Mouse (Mus musculus): Measurements from ENCODE around the gene Lipa.

Lipa gene

GRCm38 (mm10) chr19:34505161-34505721 lies 22.0 kb downstream of the Lipa start:
- no peaks in the 10 kb centered on the region for H3K9me3 ChIP-seq (ENCODE audit: low read length)
- TF ChIP-seq CTCF (conservative IDR thresholded peaks at IDR 0.05; ENCODE audit: low read length) (no peak), POU5F1 (IDR thresholded peaks at IDR 0.05; ENCODE audit: borderline replicate concordance, low read length) (no peak), NANOG (IDR thresholded peaks at IDR 0.05; ENCODE audit: borderline replicate concordance, low read length) (no peak)
- no peaks in the 10 kb centered on the region for H3K4me1 ChIP-seq (replicated peaks; ENCODE audit: low read depth, low read length)
- no peaks in the 10 kb centered on the region for H3K36me3 ChIP-seq (ENCODE audit: insufficient read depth, low read length)
- no peaks in the 10 kb centered on the region for H3K27me3 ChIP-seq (ENCODE audit: insufficient read depth, low read length)
- no peak overlapping the region for H3K4me3 ChIP-seq (replicated peaks; ENCODE audit: low read length)

GRCm38 (mm10) chr19:34500763-34501162 lies 26.5 kb downstream of the Lipa start:
- Histone ChIP-seq H3K4me1 (replicated peaks; ENCODE audit: low read depth, low read length) (peaks cover 4% of the 10 kb centered on the region; the same call in 1 of the 2 replicates), H3K36me3 (ENCODE audit: insufficient read depth, low read length) (no peaks in the 10 kb centered on the region), H3K9me3 (ENCODE audit: low read length) (no peaks in the 10 kb centered on the region), H3K4me3 (replicated peaks; ENCODE audit: low read length) (no peak overlapping the region), H3K27me3 (ENCODE audit: insufficient read depth, low read length) (no peaks in the 10 kb centered on the region)
- TF ChIP-seq CTCF (conservative IDR thresholded peaks at IDR 0.05; ENCODE audit: low read length), result peak; percentile 76
- no peak for TF ChIP-seq NANOG (IDR thresholded peaks at IDR 0.05; ENCODE audit: borderline replicate concordance, low read length)

GRCm38 (mm10) chr19:34496353-34496752 lies 30.9 kb downstream of the Lipa start:
- Histone ChIP-seq H3K36me3 (ENCODE audit: insufficient read depth, low read length) (no peaks in the 10 kb centered on the region), H3K9me3 (ENCODE audit: low read length) (no peaks in the 10 kb centered on the region)

GRCm38 (mm10) chr19:34493859-34494258 lies 33.4 kb downstream of the Lipa start:
- Histone ChIP-seq H3K4me1 (replicated peaks; ENCODE audit: low read depth, low read length) (peaks cover 4% of the 10 kb centered on the region; the same call in 1 of the 2 replicates), H3K36me3 (ENCODE audit: insufficient read depth, low read length) (no peaks in the 10 kb centered on the region), H3K27me3 (ENCODE audit: insufficient read depth, low read length) (no peaks in the 10 kb centered on the region), H3K9me3 (ENCODE audit: low read length) (no peaks in the 10 kb centered on the region), H3K4me3 (replicated peaks; ENCODE audit: low read length) (no peak overlapping the region)
- TF ChIP-seq POU5F1 (IDR thresholded peaks at IDR 0.05; ENCODE audit: borderline replicate concordance, low read length) (no peak), CTCF (conservative IDR thresholded peaks at IDR 0.05; ENCODE audit: low read length) (no peak), NANOG (IDR thresholded peaks at IDR 0.05; ENCODE audit: borderline replicate concordance, low read length) (no peak)

More at GRCm38 (mm10) chr19:34496353-34496752, 30.9 kb downstream of the Lipa start:
- no peaks in the 10 kb centered on the region for H3K27me3 ChIP-seq (ENCODE audit: insufficient read depth, low read length)
- H3K4me3 ChIP-seq (replicated peaks; ENCODE audit: low read length), result no peak overlapping the region
- H3K4me1 ChIP-seq (replicated peaks; ENCODE audit: low read depth, low read length), result peaks cover 4% of the 10 kb centered on the region; the same call in 1 of the 2 replicates
- TF ChIP-seq POU5F1 (IDR thresholded peaks at IDR 0.05; ENCODE audit: borderline replicate concordance, low read length), result no peak
- no peak for TF ChIP-seq NANOG (IDR thresholded peaks at IDR 0.05; ENCODE audit: borderline replicate concordance, low read length)
- no peak for TF ChIP-seq CTCF (conservative IDR thresholded peaks at IDR 0.05; ENCODE audit: low read length)

GRCm38 (mm10) chr19:34483547-34483946 lies 43.7 kb downstream of the Lipa start:
- peak; percentile 50 for TF ChIP-seq CTCF (conservative IDR thresholded peaks at IDR 0.05; ENCODE audit: low read length)
- no peak for TF ChIP-seq NANOG (IDR thresholded peaks at IDR 0.05; ENCODE audit: borderline replicate concordance, low read length)
- TF ChIP-seq POU5F1 (IDR thresholded peaks at IDR 0.05; ENCODE audit: borderline replicate concordance, low read length), result no peak
- Histone ChIP-seq H3K9me3 (ENCODE audit: low read length) (no peaks in the 10 kb centered on the region), H3K27me3 (ENCODE audit: insufficient read depth, low read length) (peaks cover 5% of the 10 kb centered on the region; the same call in 1 of the 2 replicates), H3K4me3 (replicated peaks; ENCODE audit: low read length) (no peak overlapping the region), H3K4me1 (replicated peaks; ENCODE audit: low read depth, low read length) (no peaks in the 10 kb centered on the region), H3K36me3 (ENCODE audit: insufficient read depth, low read length) (no peaks in the 10 kb centered on the region)

- peaks cover 22% of the 10 kb centered on the region for H3K4me1 ChIP-seq (replicated peaks; ENCODE audit: low read depth, low read length)
- H3K27me3 ChIP-seq (ENCODE audit: insufficient read depth, low read length), result peaks cover 56% of the 10 kb centered on the region
- H3K36me3 ChIP-seq (ENCODE audit: insufficient read depth, low read length), result no peaks in the 10 kb centered on the region
- no peak for TF ChIP-seq POU5F1 (IDR thresholded peaks at IDR 0.05; ENCODE audit: borderline replicate concordance, low read length)
- TF ChIP-seq NANOG (IDR thresholded peaks at IDR 0.05; ENCODE audit: borderline replicate concordance, low read length), result no peak
- no peak for TF ChIP-seq CTCF (conservative IDR thresholded peaks at IDR 0.05; ENCODE audit: low read length)
- H3K9me3 ChIP-seq (ENCODE audit: low read length), result no peaks in the 10 kb centered on the region
- H3K4me3 ChIP-seq (replicated peaks; ENCODE audit: low read length), result peak within 1 kb of the TSS; percentile 76
Measured at GRCm38 (mm10) chr19:34474991-34475971, 52.0 kb downstream of the Lipa start, which contains the start of gene Ch25h. Gene Ch25h, minus strand, starts transcription at chr19:34475164.

GRCm38 (mm10) chr19:34474228-34474990 lies 52.9 kb downstream of the Lipa start:
- TF ChIP-seq NANOG (IDR thresholded peaks at IDR 0.05; ENCODE audit: borderline replicate concordance, low read length) (no peak), CTCF (conservative IDR thresholded peaks at IDR 0.05; ENCODE audit: low read length) (no peak), POU5F1 (IDR thresholded peaks at IDR 0.05; ENCODE audit: borderline replicate concordance, low read length) (no peak)
- Histone ChIP-seq H3K36me3 (ENCODE audit: insufficient read depth, low read length) (no peaks in the 10 kb centered on the region), H3K4me3 (replicated peaks; ENCODE audit: low read length) (peak overlapping the region; percentile 76), H3K4me1 (replicated peaks; ENCODE audit: low read depth, low read length) (peaks cover 22% of the 10 kb centered on the region), H3K9me3 (ENCODE audit: low read length) (no peaks in the 10 kb centered on the region), H3K27me3 (ENCODE audit: insufficient read depth, low read length) (peaks cover 56% of the 10 kb centered on the region)

- Histone ChIP-seq H3K4me3 (replicated peaks; ENCODE audit: low read length) (no peak overlapping the region), H3K4me1 (replicated peaks; ENCODE audit: low read depth, low read length) (peaks cover 22% of the 10 kb centered on the region), H3K36me3 (ENCODE audit: insufficient read depth, low read length) (no peaks in the 10 kb centered on the region), H3K9me3 (ENCODE audit: low read length) (no peaks in the 10 kb centered on the region), H3K27me3 (ENCODE audit: insufficient read depth, low read length) (peaks cover 39% of the 10 kb centered on the region)
- no peak for TF ChIP-seq POU5F1 (IDR thresholded peaks at IDR 0.05; ENCODE audit: borderline replicate concordance, low read length)
Measured at GRCm38 (mm10) chr19:34471703-34472102, 55.6 kb downstream of the Lipa start.
